Mouse (Mus musculus) embryonic facial prominence, embryonic 15.5 days (tissue): Measurements from ENCODE around the gene Foxn1. TPM values are rescaled to one million over a fixed set of nuclear protein-coding genes. Genes with fewer than 3 reads are reported as not detected.
A peak's percentile ranks its signal among the peaks of the same experiment; 100 is the strongest.

Experiments used
- ATAC-seq: fragments of 200-750 bp; cut with Nextera tagmentation; 2 replicates; pipeline ENCODE4 v1.8.0; 2017; ENCODE audit warnings: low read depth, moderate TSS enrichment; ENCODE audit not compliant: insufficient number of reproducible peaks, low FRiP score, low TSS enrichment
- H3K27ac ChIP-seq: fragments of 300-500 bp; sonication (generic); replicated peaks from 2 replicates; pipeline ENCODE4 v1.5.1; 2015; ENCODE audit warnings: mild to moderate bottlenecking, inconsistent platforms
- H3K27me3 ChIP-seq: fragments of 300-500 bp; sonication (generic); 2 replicates; pipeline ENCODE4 v1.6.1; 2015; ENCODE audit warnings: inconsistent platforms
- H3K36me3 ChIP-seq: fragments of 300-500 bp; sonication (generic); 2 replicates; pipeline ENCODE4 v1.6.1; 2015; ENCODE audit warnings: mild to moderate bottlenecking, inconsistent platforms
- H3K4me1 ChIP-seq: fragments of 300-500 bp; sonication (generic); 2 replicates; pipeline ENCODE4 v1.6.1; 2015; ENCODE audit warnings: inconsistent platforms
- H3K4me2 ChIP-seq: fragments of 300-500 bp; sonication (generic); replicated peaks from 2 replicates; pipeline ENCODE4 v1.6.1; 2015; ENCODE audit warnings: mild to moderate bottlenecking, inconsistent platforms
- H3K4me3 ChIP-seq: fragments of 300-500 bp; sonication (generic); replicated peaks from 2 replicates; pipeline ENCODE4 v1.5.1; 2015; ENCODE audit warnings: mild to moderate bottlenecking, inconsistent platforms
- H3K9ac ChIP-seq: fragments of 300-500 bp; sonication (generic); 2 replicates; pipeline ENCODE4 v1.6.1; 2015; ENCODE audit warnings: inconsistent platforms
- H3K9me3 ChIP-seq: fragments of 300-500 bp; sonication (generic); replicated peaks from 2 replicates; pipeline ENCODE4 v1.6.1; 2016; ENCODE audit warnings: inconsistent platforms
- WGBS: fragments of 180-500 bp; shearing (Covaris S2); methylation state at CpG from one replicate; pipeline ENCODE4 v1.1.7; 2015; 5-methylcytosine and 5-hydroxymethylcytosine counted together
- polyA plus RNA-seq: library from polyadenylated mRNA; unstranded; fragments of >200 nt; fragmentation: Nextera tagmentation; extraction: Ambion mirVana; gene quantifications from 2 replicates; pipeline ENCODE4 v1.2.1, GENCODE M21; 2015

The Foxn1 gene
- polyA plus RNA-seq, 1 experiment from 2014 or later = 4.2 TPM

GRCm38 (mm10) chr11:78344328-78344889, 41.9 kb downstream of the Foxn1 start:
- no peaks in the 10 kb centered on the region for H3K9me3 ChIP-seq
- 0 out of 2 replicates have a peak overlapping the region, but pooled peaks have one; percentile 8 for H3K27ac ChIP-seq
- no peak overlapping the region for H3K9ac ChIP-seq
- H3K36me3 ChIP-seq = peaks cover 30% of the 10 kb centered on the region
- H3K27me3 ChIP-seq = no peaks in the 10 kb centered on the region
- peaks cover 44% of the 10 kb centered on the region for H3K4me1 ChIP-seq
- 62% methylated on average over 6 of the region's 6 CpGs for WGBS
- H3K4me2 ChIP-seq = peak overlapping the region; percentile 84
- no peak for ATAC-seq
- H3K4me3 ChIP-seq = peak overlapping the region; percentile 90

- Histone ChIP-seq H3K36me3 (peaks cover 34% of the 10 kb centered on the region), H3K27me3 (no peaks in the 10 kb centered on the region), H3K4me2 (peak within 1 kb of the TSS; percentile 84), H3K4me1 (peaks cover 44% of the 10 kb centered on the region), H3K9ac (peak within 1 kb of the TSS; percentile 90), H3K4me3 (peak within 1 kb of the TSS; percentile 90), H3K9me3 (no peaks in the 10 kb centered on the region), H3K27ac (peak within 1 kb of the TSS; percentile 91)
- 1% methylated on average over 56 of the region's 66 CpGs for WGBS
- peak; percentile 83 for ATAC-seq
Observed at GRCm38 (mm10) chr11:78343381-78344327, 42.7 kb downstream of the Foxn1 start, which contains the start of gene Unc119. Unc119 (plus strand) TSS chr11:78343482.

GRCm38 (mm10) chr11:78341702-78342101, 44.7 kb downstream of the Foxn1 start:
- H3K9ac ChIP-seq = no peak overlapping the region
- H3K4me2 ChIP-seq = no peak overlapping the region
- no peak overlapping the region for H3K27ac ChIP-seq
- H3K4me1 ChIP-seq = peaks cover 33% of the 10 kb centered on the region
- no peak overlapping the region for H3K4me3 ChIP-seq
- no peaks in the 10 kb centered on the region for H3K27me3 ChIP-seq
- WGBS = 74% methylated on average over 12 of the region's 12 CpGs
- H3K36me3 ChIP-seq = peaks cover 36% of the 10 kb centered on the region
- H3K9me3 ChIP-seq = no peaks in the 10 kb centered on the region
- ATAC-seq = no peak

GRCm38 (mm10) chr11:78337040-78337439, 49.3 kb downstream of the Foxn1 start:
- Histone ChIP-seq H3K9me3 (no peaks in the 10 kb centered on the region), H3K27me3 (no peaks in the 10 kb centered on the region), H3K4me2 (no peak overlapping the region), H3K4me3 (no peak overlapping the region), H3K4me1 (no peaks in the 10 kb centered on the region), H3K9ac (no peak overlapping the region), H3K36me3 (peaks cover 75% of the 10 kb centered on the region), H3K27ac (no peak overlapping the region)
- ATAC-seq = no peak
- WGBS = 92% methylated on average over 8 of the region's 8 CpGs

- no peak overlapping the region for H3K4me3 ChIP-seq
- peaks cover 53% of the 10 kb centered on the region for H3K36me3 ChIP-seq
- no peak overlapping the region for H3K9ac ChIP-seq
- H3K4me1 ChIP-seq = peaks cover 4% of the 10 kb centered on the region
- no peaks in the 10 kb centered on the region for H3K9me3 ChIP-seq
- H3K27me3 ChIP-seq = no peaks in the 10 kb centered on the region
- 89% methylated on average over 5 of the region's 5 CpGs for WGBS
- H3K4me2 ChIP-seq = no peak overlapping the region
- H3K27ac ChIP-seq = no peak overlapping the region
- ATAC-seq = no peak
Observed at GRCm38 (mm10) chr11:78333992-78334391, 52.4 kb downstream of the Foxn1 start.

GRCm38 (mm10) chr11:78332676-78333075, 53.7 kb downstream of the Foxn1 start:
- Histone ChIP-seq H3K4me1 (peaks cover 8% of the 10 kb centered on the region), H3K27me3 (no peaks in the 10 kb centered on the region), H3K27ac (no peak overlapping the region), H3K9ac (no peak overlapping the region), H3K4me3 (no peak overlapping the region), H3K9me3 (no peaks in the 10 kb centered on the region), H3K36me3 (peaks cover 47% of the 10 kb centered on the region), H3K4me2 (no peak overlapping the region)
- 95% methylated on average over 12 of the region's 12 CpGs for WGBS
- ATAC-seq = no peak

GRCm38 (mm10) chr11:78328512-78329056, 57.8 kb downstream of the Foxn1 start:
- H3K9ac ChIP-seq = peak overlapping the region; percentile 71
- H3K27me3 ChIP-seq = no peaks in the 10 kb centered on the region
- H3K27ac ChIP-seq = 0 out of 2 replicates have a peak overlapping the region, but pooled peaks have one; percentile 72
- ATAC-seq = peak; percentile 72
- H3K36me3 ChIP-seq = peaks cover 11% of the 10 kb centered on the region
- under 1% methylated on average over 41 of the region's 41 CpGs for WGBS
- peak overlapping the region; percentile 92 for H3K4me3 ChIP-seq
- peaks cover 10% of the 10 kb centered on the region for H3K4me1 ChIP-seq
- H3K9me3 ChIP-seq = no peaks in the 10 kb centered on the region
- H3K4me2 ChIP-seq = peak overlapping the region; percentile 85

- peaks cover 17% of the 10 kb centered on the region for H3K4me1 ChIP-seq
- peak within 1 kb of the TSS; percentile 85 for H3K4me2 ChIP-seq
- WGBS = 12% methylated on average over 37 of the region's 37 CpGs
- H3K27me3 ChIP-seq = no peaks in the 10 kb centered on the region
- peak within 1 kb of the TSS; percentile 72; the same call in 1 of the 2 replicates for H3K27ac ChIP-seq
- peaks cover 4% of the 10 kb centered on the region for H3K36me3 ChIP-seq
- H3K4me3 ChIP-seq = peak within 1 kb of the TSS; percentile 92
- peak within 1 kb of the TSS; percentile 71 for H3K9ac ChIP-seq
- ATAC-seq = peak; percentile 94
- H3K9me3 ChIP-seq = no peaks in the 10 kb centered on the region
Observed at GRCm38 (mm10) chr11:78327634-78328511, 58.5 kb downstream of the Foxn1 start, which contains the start of gene Pigs. Pigs (plus strand) TSS chr11:78328415.

- no peak overlapping the region for H3K27ac ChIP-seq
- no peaks in the 10 kb centered on the region for H3K27me3 ChIP-seq
- H3K4me2 ChIP-seq = no peak overlapping the region
- no peaks in the 10 kb centered on the region; the same call in 1 of the 2 replicates for H3K36me3 ChIP-seq
- no peaks in the 10 kb centered on the region for H3K9me3 ChIP-seq
- H3K4me3 ChIP-seq = no peak overlapping the region
- 87% methylated on average over 4 of the region's 4 CpGs for WGBS
- no peak for ATAC-seq
- H3K4me1 ChIP-seq = peaks cover 24% of the 10 kb centered on the region
- no peak overlapping the region for H3K9ac ChIP-seq
Observed at GRCm38 (mm10) chr11:78327215-78327614, 59.1 kb downstream of the Foxn1 start.

- Histone ChIP-seq H3K27ac (no peak overlapping the region), H3K4me1 (peaks cover 29% of the 10 kb centered on the region), H3K36me3 (peaks cover 19% of the 10 kb centered on the region), H3K4me2 (no peak overlapping the region), H3K27me3 (no peaks in the 10 kb centered on the region), H3K4me3 (no peak overlapping the region), H3K9ac (no peak overlapping the region), H3K9me3 (no peaks in the 10 kb centered on the region)
- no peak for ATAC-seq
- WGBS = 92% methylated on average over 12 of the region's 12 CpGs
Observed at GRCm38 (mm10) chr11:78324965-78325364, 61.4 kb downstream of the Foxn1 start.
